Mouse (Mus musculus) Patski (cell line): Measurements from ENCODE around the gene Bicra. TPM values are rescaled to one million over a fixed set of nuclear protein-coding genes. Genes with fewer than 3 reads are reported as not detected.

Experiments
- ATAC-seq: fragments of 100-300 bp; one replicate; pipeline ENCODE4 v1.8.0; 2021
- CTCF ChIA-PET: fragments of 350-600 bp; sonication (Branson Sonifier 250); formaldehyde crosslinking; loops from one replicate; lab custom pipeline; 2022; ENCODE audit warnings: inconsistent platforms; lab: Charles Lee
- POLR2A ChIA-PET: fragments of 350-600 bp; sonication (Branson Sonifier 250); formaldehyde crosslinking; loops from one replicate; lab custom pipeline; 2022; ENCODE audit warnings: antibody characterized with exemption, inconsistent platforms; lab: Charles Lee
- DNase-seq: peaks from one replicate; pipeline ENCODE4 v3.0.0-alpha.2; 2011; ENCODE audit warnings: low read depth, low spot score
- H3K27me3 ChIP-seq: fragments of 371-371 bp; one replicate; pipeline ENCODE4 v1.5.1; 2021
- CTCF ChIP-seq: fragments of 100-300 bp; IDR thresholded peaks from one replicate; pipeline ENCODE4 v1.5.1; 2021
- in situ Hi-C: fragments of 300-500 bp; cut with MboI; formaldehyde crosslinking; loops from 3 replicates; pipeline ENCODE4 v1.11.1; 2018; ENCODE audit warnings: low pct_unique_long_range_greater_than_20kb, mixed read lengths
- polyA plus RNA-seq: library from polyadenylated mRNA; unstranded; gene quantifications from one replicate; pipeline ENCODE4 v1.2.3, GENCODE M21; 2021

Bicra gene
- polyA plus RNA-seq, 1 experiment from 2014 or later, result 10.8 TPM

GRCm38 (mm10) chr7:15953307-15954074 lies 94.2 kb downstream of the Bicra start:
- no peaks in the 10 kb centered on the region for H3K27me3 ChIP-seq
- CTCF ChIA-PET, result interaction anchor here (0.7 to 2.6 kb wide), 4 partner anchors 11 to 22 kb away, joined by 3 to 11 read pairs (median 7); partner anchors contain the start of gene Ehd2
- POLR2A ChIA-PET, result no interaction called here
- TF ChIP-seq CTCF, result no peak
- DNase-seq (no peak), ATAC-seq (no peak)
- in situ Hi-C loops, result no loop called here

GRCm38 (mm10) chr7:15952416-15952815 lies 95.3 kb downstream of the Bicra start:
- TF ChIP-seq CTCF, result no peak
- DNase-seq, result no peak
- CTCF ChIA-PET, result interaction anchor here (1.9 to 4.2 kb wide), 3 partner anchors 12 to 22 kb away, joined by 9 to 32 read pairs (median 11); partner anchors contain the start of gene Ehd2
- ATAC-seq, result no peak
- POLR2A ChIA-PET, result no interaction called here
- in situ Hi-C loops, result no loop called here
- no peaks in the 10 kb centered on the region for H3K27me3 ChIP-seq

GRCm38 (mm10) chr7:15950008-15950407 lies 97.7 kb downstream of the Bicra start:
- ChIA-PET POLR2A (interaction anchor here (0.8 to 1.1 kb wide), 3 partner anchors 11 to 16 kb away, joined by 3 to 12 read pairs (median 3); no protein-coding TSS in a partner anchor), CTCF (interaction anchor here (0.9 to 4.9 kb wide), 7 partner anchors 8 to 102 kb away, joined by 3 to 51 read pairs (median 5); partner anchors contain the start of gene Ehd2)
- TF ChIP-seq CTCF, result no peak
- ATAC-seq (no peak), DNase-seq (no peak)
- no peaks in the 10 kb centered on the region for H3K27me3 ChIP-seq
- in situ Hi-C loops, result no loop called here

- in situ Hi-C loops, result no loop called here
- ATAC-seq (no peak), DNase-seq (no peak)
- TF ChIP-seq CTCF, result no peak
- POLR2A ChIA-PET, result interaction anchor here (0.8 to 1.7 kb wide), 2 partner anchors 11 to 16 kb away, joined by 3 to 6 read pairs; no protein-coding TSS in a partner anchor
- no peaks in the 10 kb centered on the region for H3K27me3 ChIP-seq
- CTCF ChIA-PET, result interaction anchor here (1.3 to 4.9 kb wide), 7 partner anchors 9 to 34 kb away, joined by 4 to 51 read pairs (median 9); partner anchors contain the start of gene Ehd2
Observed at GRCm38 (mm10) chr7:15949216-15949790, 98.4 kb downstream of the Bicra start.

GRCm38 (mm10) chr7:15948381-15948941 lies 99.3 kb downstream of the Bicra start:
- in situ Hi-C loops, result no loop called here
- ChIA-PET CTCF (interaction anchor here (0.9 to 4.9 kb wide), 11 partner anchors 10 to 359 kb away, joined by 3 to 51 read pairs (median 5); partner anchors contain the start of gene Ehd2), POLR2A (interaction anchor here (0.5 to 1.7 kb wide), 4 partner anchors 12 to 27 kb away, joined by 3 to 9 read pairs (median 4); partner anchors contain the start of gene Ehd2)
- peak; percentile 91 for DNase-seq
- no peaks in the 10 kb centered on the region for H3K27me3 ChIP-seq
- TF ChIP-seq CTCF, result no peak
- peak; percentile 87 for ATAC-seq

- POLR2A ChIA-PET, result interaction anchor here (0.5 to 1.7 kb wide), 4 partner anchors 13 to 27 kb away, joined by 3 to 9 read pairs (median 4); partner anchors contain the start of gene Ehd2
- CTCF ChIA-PET, result interaction anchor here (0.9 to 4.9 kb wide), 10 partner anchors 13 to 359 kb away, joined by 3 to 51 read pairs (median 6); partner anchors contain the start of gene Ehd2
- in situ Hi-C loops, result no loop called here
- no peak for TF ChIP-seq CTCF
- H3K27me3 ChIP-seq, result no peaks in the 10 kb centered on the region
- ATAC-seq (peak; percentile 1), DNase-seq (no peak)
Observed at GRCm38 (mm10) chr7:15947653-15948260, 100.0 kb downstream of the Bicra start.

GRCm38 (mm10) chr7:15945721-15946536 lies 101.8 kb downstream of the Bicra start, which contains the start of gene Nop53:
Gene Nop53, minus strand, starts transcription at chr7:15946074.
- in situ Hi-C loops, result no loop called here
- POLR2A ChIA-PET, result interaction anchor here (1.1 to 1.8 kb wide), 2 partner anchors 16 to 20 kb away, joined by 3 to 6 read pairs; no protein-coding TSS in a partner anchor
- H3K27me3 ChIP-seq, result no peaks in the 10 kb centered on the region
- ATAC-seq (peak; percentile 51), DNase-seq (peak; percentile 81)
- TF ChIP-seq CTCF, result no peak
- CTCF ChIA-PET, result interaction anchor here (1.0 to 1.3 kb wide), 3 partner anchors 10 to 29 kb away, joined by 3 to 6 read pairs (median 3); partner anchors contain the start of gene Ehd2

- no peak for TF ChIP-seq CTCF
- in situ Hi-C loops, result no loop called here
- no peak for ATAC-seq
- DNase-seq, result no peak
- POLR2A ChIA-PET, result interaction anchor here (1.1 to 1.8 kb wide), 2 partner anchors 16 to 20 kb away, joined by 3 to 6 read pairs; no protein-coding TSS in a partner anchor
- no peaks in the 10 kb centered on the region for H3K27me3 ChIP-seq
- CTCF ChIA-PET, result interaction anchor here (1.0 to 1.7 kb wide), 3 partner anchors 9 to 22 kb away, joined by 3 to 6 read pairs (median 4); partner anchors contain the start of gene Ehd2
Observed at GRCm38 (mm10) chr7:15945211-15945610, 102.5 kb downstream of the Bicra start.
